25 mouse cellular contexts compared by ENCODE assay signal in the genomic region with DNA sequence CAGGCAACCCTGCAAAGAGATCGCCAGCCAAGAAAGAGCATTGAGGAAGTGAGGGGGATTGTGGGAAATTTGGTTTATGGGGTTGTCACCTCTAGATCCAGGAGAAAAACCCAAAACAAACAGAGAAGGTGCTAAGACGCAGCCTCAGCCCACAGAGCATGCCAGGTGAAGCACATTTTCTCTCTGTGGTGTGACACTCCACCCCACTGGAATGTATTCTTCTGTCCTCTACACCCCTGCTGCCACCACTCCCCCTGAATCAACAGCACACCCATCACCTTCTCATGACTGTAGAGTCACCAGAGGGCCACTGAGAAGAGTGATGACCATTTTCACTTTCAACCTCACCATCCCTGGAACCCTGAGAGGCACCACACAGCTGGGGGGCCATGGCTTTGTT. TPM values are rescaled to one million over a fixed set of nuclear protein-coding genes. Genes with fewer than 3 reads are reported as not detected.
A peak's percentile ranks its signal among the peaks of the same experiment; 100 is the strongest.
DNase-seq lines count a peak whose midpoint lies in the region; ATAC-seq and TF ChIP-seq lines count a peak whose summit lies in the region.
"Had no signal": no experiment of that assay in that cellular context is flagged by ENCODE, and none has a peak within 500 bp of the region (broad histone marks: within the 10 kb centered on the region; RNA-seq: fewer than 3 reads in every experiment).

No protein-coding gene starts in this region.

- no peak for TF ChIP-seq POLR2A in small intestine, adult 2 months (IDR thresholded peaks at IDR 0.05; ENCODE audit: low read depth, low read length)

- 0 out of 2 replicates have a peak overlapping the region, but pooled peaks have one; percentile 14 for H3K27ac ChIP-seq in small intestine, adult 2 months (ENCODE audit: insufficient read depth, low read depth, low read length)
- H3K27ac ChIP-seq in stomach, embryonic 16.5 days (ENCODE audit: low read length): peak overlapping the region; percentile 49; the same call in 1 of the 2 replicates
- H3K27ac ChIP-seq in layer of hippocampus, adult 2 months: no peak overlapping the region
- H3K27ac ChIP-seq: embryonic facial prominence, embryonic 13.5 days; embryonic facial prominence, embryonic 15.5 days; forebrain, embryonic 10.5 days; forebrain, embryonic 12.5 days had no signal

- H3K36me3 ChIP-seq in small intestine, adult 2 months (ENCODE audit: control insufficient read depth, insufficient read depth, low read length): no peaks in the 10 kb centered on the region
- H3K36me3 ChIP-seq in stomach, embryonic 16.5 days (ENCODE audit: control insufficient read depth, insufficient read depth, low read length): no peaks in the 10 kb centered on the region
- H3K36me3 ChIP-seq: embryonic facial prominence, embryonic 13.5 days; embryonic facial prominence, embryonic 15.5 days; forebrain, embryonic 10.5 days; forebrain, embryonic 12.5 days had no signal

- ATAC-seq in stomach, embryonic 16.5 days (ENCODE audit: insufficient read depth, low FRiP score): peak; percentile 45; the same call in 1 of the 2 replicates
- ATAC-seq in CD4-positive, CD25-positive, alpha-beta regulatory T cell, adult 4 months: no peak
- ATAC-seq: forebrain, embryonic 14.5 days; forebrain, embryonic 16.5 days had no signal

- no peak for TF ChIP-seq CTCF in small intestine, adult 2 months (IDR thresholded peaks at IDR 0.05; ENCODE audit: extremely low read depth, insufficient read length, insufficient replicate concordance, low read depth, low read length)
- TF ChIP-seq CTCF in layer of hippocampus, adult 2 months (conservative IDR thresholded peaks at IDR 0.05): no peak

- peak; percentile 69 for DNase-seq in large intestine, adult 2 months (ENCODE audit: low read depth, low spot score)
- DNase-seq in cerebellum, postnatal 25 days: no peak
- DNase-seq in layer of hippocampus, adult 2 months (ENCODE audit: low spot score in 2 of 2): no peak
- DNase-seq: adrenal gland, adult 2 months; adrenal gland, postnatal 10 days; adrenal gland, postnatal 25 days; B cell, adult 2 months; cerebellum, adult 11 months; cerebellum, adult 8-10 months; cerebellum, postnatal 14 days; embryo, embryonic 11 days had no signal

- peaks cover 43% of the 10 kb centered on the region for H3K4me1 ChIP-seq in small intestine, adult 2 months (ENCODE audit: control insufficient read depth, insufficient read depth, insufficient read length, low read length)
- peaks cover 8% of the 10 kb centered on the region for H3K4me1 ChIP-seq in stomach, embryonic 16.5 days (ENCODE audit: control insufficient read depth, insufficient read depth, low read length)
- H3K4me1 ChIP-seq: embryonic facial prominence, embryonic 13.5 days; embryonic facial prominence, embryonic 15.5 days had no signal

- WGBS in large intestine, adult 2 months: 27% methylated on average over 2 of the region's 2 CpGs
- WGBS in small intestine, adult 2 months: 46% methylated on average over 2 of the region's 2 CpGs
- WGBS in stomach, embryonic 16.5 days: 63% methylated on average over 2 of the region's 2 CpGs

- H3K9me3 ChIP-seq in stomach, embryonic 16.5 days (replicated peaks; ENCODE audit: control insufficient read depth, low read length): no peaks in the 10 kb centered on the region
- H3K9me3 ChIP-seq: embryonic facial prominence, embryonic 13.5 days; embryonic facial prominence, embryonic 15.5 days; forebrain, embryonic 10.5 days; forebrain, embryonic 12.5 days had no signal

- no peak overlapping the region for H3K4me2 ChIP-seq in stomach, embryonic 16.5 days (ENCODE audit: low read depth, low read length)
- H3K4me2 ChIP-seq: embryonic facial prominence, embryonic 13.5 days; embryonic facial prominence, embryonic 15.5 days; forebrain, embryonic 12.5 days had no signal

- no peak overlapping the region for H3K9ac ChIP-seq in stomach, embryonic 16.5 days (ENCODE audit: low read length)
- H3K9ac ChIP-seq: embryonic facial prominence, embryonic 13.5 days; embryonic facial prominence, embryonic 15.5 days; forebrain, embryonic 12.5 days had no signal

- H3K4me3 ChIP-seq in small intestine, adult 2 months (ENCODE audit: low read depth, low read length): no peak overlapping the region
- no peak overlapping the region for H3K4me3 ChIP-seq in stomach, embryonic 16.5 days (replicated peaks; ENCODE audit: low read length)
- no peak overlapping the region for H3K4me3 ChIP-seq in layer of hippocampus, adult 2 months
- H3K4me3 ChIP-seq: embryonic facial prominence, embryonic 13.5 days; embryonic facial prominence, embryonic 15.5 days; erythroblast, embryonic 14.5 days; forebrain, embryonic 10.5 days; forebrain, embryonic 12.5 days had no signal

- no peaks in the 10 kb centered on the region for H3K27me3 ChIP-seq in small intestine, adult 2 months (ENCODE audit: control insufficient read depth, insufficient read depth, low read length)
- H3K27me3 ChIP-seq in stomach, embryonic 16.5 days (ENCODE audit: control insufficient read depth, insufficient read depth, low read length): no peaks in the 10 kb centered on the region
- H3K27me3 ChIP-seq: embryonic facial prominence, embryonic 13.5 days; embryonic facial prominence, embryonic 15.5 days; forebrain, embryonic 12.5 days had no signal

RNA-seq across cellular contexts. Expression of a gene that starts 7.0 kb away (rescaled TPM):
- polyA plus RNA-seq in large intestine, adult 2 months (2012; rRNA removed): 26.7 and 51.7 TPM in 2 replicates
- polyA plus RNA-seq in small intestine, adult 2 months (2012; rRNA removed): 18.8 and 39.8 TPM in 2 replicates
- polyA plus RNA-seq in stomach, embryonic 16.5 days (2015; fragmentation: Nextera tagmentation; extraction: Ambion mirVana): 5.6 and 6.4 TPM in 2 replicates
- total RNA-seq in layer of hippocampus, adult 2 months (2021): not detected
- not detected for polyA plus RNA-seq in CD4-positive, CD25-positive, alpha-beta regulatory T cell, adult 4 months (2017; shearing (Covaris generic))
- total RNA-seq: adrenal gland, adult 2 months; adrenal gland, postnatal 25 days; common myeloid progenitor, adult 5-6 weeks; MEL had no signal
- polyA plus RNA-seq: adrenal gland, adult 2 months; embryonic facial prominence, embryonic 11.5 days; erythroblast, embryonic 14.5 days; forebrain, embryonic 14.5 days; forebrain, embryonic 16.5 days had no signal

RNA-seq across cellular contexts. Expression of a gene that starts 54.5 kb away (rescaled TPM):
- 0.05 TPM in 1 of 2 replicates, not detected in the other for polyA plus RNA-seq in large intestine, adult 2 months (2012; rRNA removed)
- 0.11 and 0.39 TPM in 2 replicates for polyA plus RNA-seq in small intestine, adult 2 months (2012; rRNA removed)
- polyA plus RNA-seq in stomach, embryonic 16.5 days (2015; fragmentation: Nextera tagmentation; extraction: Ambion mirVana): 0.22 and 0.31 TPM in 2 replicates
- not detected for total RNA-seq in layer of hippocampus, adult 2 months (2021)
- under 1 TPM in 1 of 2 experiments, not detected in 1; 0.61 TPM for polyA plus RNA-seq in CD4-positive, CD25-positive, alpha-beta regulatory T cell, adult 4 months (2017; shearing (Covaris generic))
- total RNA-seq: common myeloid progenitor, adult 5-6 weeks; ES-E14; MEL had no signal
- polyA plus RNA-seq: adrenal gland, adult 2 months; embryonic facial prominence, embryonic 11.5 days; embryonic facial prominence, embryonic 13.5 days; forebrain, embryonic 10.5 days; forebrain, embryonic 12.5 days; forebrain, embryonic 14.5 days; forebrain, embryonic 16.5 days had no signal
